Mouse (Mus musculus): ENCODE results near the gene Git2.

Gene Git2

GRCm38 (mm10) chr5:114796299-114797012 is 21.1 kb upstream of the Git2 start:
- no peak for DNase-seq

- no peak for DNase-seq
Observed at GRCm38 (mm10) chr5:114795653-114796052, 20.3 kb upstream of the Git2 start.

- DNase-seq, result no peak
Observed at GRCm38 (mm10) chr5:114795231-114795630, 19.9 kb upstream of the Git2 start.

GRCm38 (mm10) chr5:114794609-114795008 is 19.3 kb upstream of the Git2 start:
- DNase-seq, result no peak

GRCm38 (mm10) chr5:114793317-114793716 is 18.0 kb upstream of the Git2 start:
- DNase-seq, result no peak

GRCm38 (mm10) chr5:114785196-114785595 is 9.9 kb upstream of the Git2 start:
- DNase-seq, result no peak

- no peak for DNase-seq
Observed at GRCm38 (mm10) chr5:114784622-114785165, 9.4 kb upstream of the Git2 start.

- no peak for DNase-seq
Observed at GRCm38 (mm10) chr5:114783405-114784163, 8.3 kb upstream of the Git2 start.

- DNase-seq, result no peak
Observed at GRCm38 (mm10) chr5:114782991-114783390, 7.7 kb upstream of the Git2 start.

- no peak for DNase-seq
Observed at GRCm38 (mm10) chr5:114780912-114781311, 5.6 kb upstream of the Git2 start.

- DNase-seq, result no peak
Observed at GRCm38 (mm10) chr5:114779956-114780489, 4.7 kb upstream of the Git2 start.

GRCm38 (mm10) chr5:114776174-114776573 is 857 bp upstream of the Git2 start:
- no peak for DNase-seq

GRCm38 (mm10) chr5:114774403-114775051 is 790 bp downstream of the Git2 start, which contains the start of gene Ankrd13a:
TSS of gene Ankrd13a (plus strand) at chr5:114774677.
- peak; percentile 91 for DNase-seq

- DNase-seq, result no peak
Observed at GRCm38 (mm10) chr5:114773780-114774179, 1.5 kb downstream of the Git2 start.

GRCm38 (mm10) chr5:114773211-114773710 is 2.1 kb downstream of the Git2 start:
- peak; percentile 95 for DNase-seq

GRCm38 (mm10) chr5:114772456-114773203 is 2.7 kb downstream of the Git2 start:
- peak; percentile 32 for DNase-seq

GRCm38 (mm10) chr5:114771796-114772195 is 3.5 kb downstream of the Git2 start:
- DNase-seq, result no peak

GRCm38 (mm10) chr5:114769786-114770185 is 5.5 kb downstream of the Git2 start:
- no peak for DNase-seq

- no peak for DNase-seq
Observed at GRCm38 (mm10) chr5:114767185-114767584, 8.1 kb downstream of the Git2 start.

GRCm38 (mm10) chr5:114766686-114767085 is 8.6 kb downstream of the Git2 start:
- no peak for DNase-seq

GRCm38 (mm10) chr5:114764812-114765735 is 10.2 kb downstream of the Git2 start:
- DNase-seq, result no peak

Data from kidney, adult 11 months (tissue).